In the genomic region with DNA sequence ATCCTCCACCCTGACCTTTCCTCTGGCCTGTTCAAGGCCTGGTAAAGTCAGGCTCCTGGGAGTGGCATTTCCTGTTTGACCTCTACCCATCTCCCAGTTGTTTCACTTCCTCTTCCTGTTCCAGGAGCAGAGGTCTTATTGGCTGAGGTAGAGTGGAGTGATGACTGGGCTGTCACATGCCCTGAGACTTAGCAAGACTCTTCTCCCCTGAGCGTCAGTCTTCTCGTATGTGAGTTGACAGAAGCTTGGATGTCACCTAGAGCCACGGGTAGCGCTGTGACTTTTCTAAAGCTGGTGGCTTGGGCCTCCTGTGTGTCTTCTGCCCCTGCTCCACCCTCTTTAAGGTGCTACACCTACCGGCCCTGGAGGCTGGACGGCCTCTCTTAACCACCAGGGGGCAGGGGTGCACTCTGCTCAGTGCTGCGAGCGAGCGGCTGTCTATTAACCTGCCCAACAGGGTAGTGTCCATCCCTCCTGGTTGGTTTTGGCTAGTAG, we compare ENCODE assay signal across 8 mouse cellular contexts. TPM values are rescaled to one million over a fixed set of nuclear protein-coding genes. Genes with fewer than 3 reads are reported as not detected.
DNase-seq lines count a peak whose midpoint lies in the region; ATAC-seq and TF ChIP-seq lines count a peak whose summit lies in the region.

No protein-coding gene starts in this region.

- H3K27ac ChIP-seq in heart, adult 2 months = no peak overlapping the region; the same call in 1 of the 2 replicates
- no peak overlapping the region for H3K27ac ChIP-seq in kidney, embryonic 16.5 days (ENCODE audit: low read length)
- peak overlapping the region; percentile 69 for H3K27ac ChIP-seq in liver, postnatal 0 days (ENCODE audit: low read depth)

- TF ChIP-seq POLR2A in heart, adult 2 months (IDR thresholded peaks at IDR 0.05; ENCODE audit: insufficient read depth, low read depth, low read length) = peak; percentile 8; the same call in 1 of the 2 replicates

- peak; percentile 90 for TF ChIP-seq CTCF in heart, adult 2 months (IDR thresholded peaks at IDR 0.05)
- peak; percentile 93 for TF ChIP-seq CTCF in liver, postnatal 0 days (IDR thresholded peaks at IDR 0.05; ENCODE audit: low read depth)

- no peaks in the 10 kb centered on the region for H3K79me2 ChIP-seq in heart, adult 2 months (replicated peaks; ENCODE audit: control insufficient read depth, insufficient read depth, low read length)

- intact Hi-C loops in heart, adult 2 months (cut with DNase I) = loop anchor here (1.0 to 2.0 kb wide), 2 partner anchors 69 to 76 kb away; no protein-coding TSS in a partner anchor

- no peak overlapping the region for H3K4me3 ChIP-seq in heart, adult 2 months
- H3K4me3 ChIP-seq in kidney, embryonic 16.5 days (ENCODE audit: low read length) = no peak overlapping the region
- H3K4me3 ChIP-seq in liver, postnatal 0 days (ENCODE audit: low read depth, low read length) = no peak overlapping the region

- DNase-seq in B cell, adult 2 months = peak; percentile 88 to 91
- DNase-seq in NIH3T3 (ENCODE audit: low read depth) = peak; percentile 76
- DNase-seq in cerebellum, postnatal 25 days = peak; percentile 74 to 87
- peak; percentile 76 to 81 for DNase-seq in heart, adult 2 months
- DNase-seq in liver, postnatal 0 days = peak; percentile 85
- peak; percentile 66 for DNase-seq in ovary, postnatal 14 days (ENCODE audit: low spot score)
- peak; percentile 80 for DNase-seq in thymus, postnatal 14 days

- H3K9me3 ChIP-seq in kidney, embryonic 16.5 days (ENCODE audit: low read length) = no peaks in the 10 kb centered on the region
- H3K9me3 ChIP-seq in liver, postnatal 0 days (ENCODE audit: low read length) = no peaks in the 10 kb centered on the region

- WGBS in heart, adult 2 months = 18% methylated on average over 9 of the region's 9 CpGs
- WGBS in kidney, embryonic 16.5 days = 23% methylated on average over 9 of the region's 9 CpGs
- WGBS in liver, postnatal 0 days (ENCODE audit: insufficient replicate concordance) = 11% methylated on average over 9 of the region's 9 CpGs

- H3K36me3 ChIP-seq in heart, adult 2 months (ENCODE audit: control insufficient read depth, insufficient read depth, low read length) = no peaks in the 10 kb centered on the region
- peaks cover 13% of the 10 kb centered on the region; the same call in 1 of the 2 replicates for H3K36me3 ChIP-seq in kidney, embryonic 16.5 days (ENCODE audit: insufficient read depth, low read length)
- H3K36me3 ChIP-seq in liver, postnatal 0 days (replicated peaks; ENCODE audit: insufficient read depth, low read length) = peaks cover 19% of the 10 kb centered on the region

- no peaks in the 10 kb centered on the region for H3K27me3 ChIP-seq in heart, adult 2 months (ENCODE audit: control insufficient read depth, insufficient read depth, low read length)
- no peaks in the 10 kb centered on the region for H3K27me3 ChIP-seq in kidney, embryonic 16.5 days (ENCODE audit: insufficient read depth, low read length)
- no peaks in the 10 kb centered on the region for H3K27me3 ChIP-seq in liver, postnatal 0 days (ENCODE audit: insufficient read depth, low read length)

- peaks cover 9% of the 10 kb centered on the region for H3K4me1 ChIP-seq in heart, adult 2 months (ENCODE audit: control insufficient read depth, insufficient read depth, low read length)
- H3K4me1 ChIP-seq in kidney, embryonic 16.5 days (ENCODE audit: insufficient read depth, low read length) = peaks cover 30% of the 10 kb centered on the region
- peaks cover 31% of the 10 kb centered on the region for H3K4me1 ChIP-seq in liver, postnatal 0 days (ENCODE audit: insufficient read depth)

- no peak overlapping the region for H3K9ac ChIP-seq in heart, adult 2 months (ENCODE audit: low read depth, low read length)
- no peak overlapping the region for H3K9ac ChIP-seq in kidney, embryonic 16.5 days (replicated peaks; ENCODE audit: low read length)
- no peak overlapping the region for H3K9ac ChIP-seq in liver, postnatal 0 days (replicated peaks)

- TF ChIP-seq EP300 in heart, adult 2 months (IDR thresholded peaks at IDR 0.05; ENCODE audit: insufficient read depth, low read depth, low read length) = peak; percentile 41; the same call in 1 of the 2 replicates
- TF ChIP-seq EP300 in liver, postnatal 0 days (IDR thresholded peaks at IDR 0.05; ENCODE audit: low read depth) = no peak; the same call in 1 of the 2 replicates

- ATAC-seq in kidney, embryonic 16.5 days (ENCODE audit: low FRiP score, low TSS enrichment) = peak; percentile 58; the same call in 1 of the 2 replicates
- peak; percentile 60 for ATAC-seq in liver, postnatal 0 days

- no peak overlapping the region for H3K4me2 ChIP-seq in kidney, embryonic 16.5 days (replicated peaks; ENCODE audit: low read depth, low read length)
- peak overlapping the region; percentile 36; the same call in 1 of the 2 replicates for H3K4me2 ChIP-seq in liver, postnatal 0 days (ENCODE audit: low read depth, low read length)

RNA-seq across cellular contexts. Expression of a gene that starts 6.8 kb away (rescaled TPM):
- total RNA-seq in heart, adult 2 months (2021) = 100 to 1,000 TPM; 107 to 121 TPM
- polyA plus RNA-seq in heart, adult 2 months (2012; rRNA removed) = 46.1 and 77.8 TPM in 2 replicates
- 235 and 267 TPM in 2 replicates for polyA plus RNA-seq in kidney, embryonic 16.5 days (2015; fragmentation: Nextera tagmentation; extraction: Ambion mirVana)
- 45.1 and 49.1 TPM in 2 replicates for polyA plus RNA-seq in liver, postnatal 0 days (2015; fragmentation: Nextera tagmentation; extraction: Ambion mirVana)

RNA-seq across cellular contexts. Expression of a gene that starts 7.7 kb away (rescaled TPM):
- total RNA-seq in heart, adult 2 months (2021) = 10 to 100 TPM; 49.5 to 50.3 TPM
- polyA plus RNA-seq in heart, adult 2 months (2012; rRNA removed) = 91.2 and 107 TPM in 2 replicates
- polyA plus RNA-seq in kidney, embryonic 16.5 days (2015; fragmentation: Nextera tagmentation; extraction: Ambion mirVana) = 72.8 and 74.8 TPM in 2 replicates
- 18.3 and 19.2 TPM in 2 replicates for polyA plus RNA-seq in liver, postnatal 0 days (2015; fragmentation: Nextera tagmentation; extraction: Ambion mirVana)

RNA-seq across cellular contexts. Expression of a gene that starts 52.0 kb away (rescaled TPM):
- 1 to 10 TPM; 5.6 to 7.6 TPM for total RNA-seq in heart, adult 2 months (2021)
- polyA plus RNA-seq in heart, adult 2 months (2012; rRNA removed) = 9.5 and 11.4 TPM in 2 replicates
- 30.1 and 33.6 TPM in 2 replicates for polyA plus RNA-seq in kidney, embryonic 16.5 days (2015; fragmentation: Nextera tagmentation; extraction: Ambion mirVana)
- polyA plus RNA-seq in liver, postnatal 0 days (2015; fragmentation: Nextera tagmentation; extraction: Ambion mirVana) = 20.2 and 21.9 TPM in 2 replicates
